Mouse (Mus musculus) liver, postnatal 0 days (tissue): ENCODE data around the gene Bank1. TPM values are rescaled to one million over a fixed set of nuclear protein-coding genes. Genes with fewer than 3 reads are reported as not detected.

Experiments used
- ATAC-seq: fragments of 200-750 bp; cut with Nextera tagmentation; 2 replicates; pipeline ENCODE4 v1.8.0; 2017; ENCODE audit warnings: mild to moderate bottlenecking, moderate library complexity
- DNase-seq: peaks from one replicate; pipeline ENCODE4 v3.0.0-alpha.2; 2016
- H3K27ac ChIP-seq: fragments of 300-500 bp; sonication (generic); 2 replicates; pipeline ENCODE4 v1.5.1; 2014; ENCODE audit warnings: antibody characterized with exemption, moderate library complexity, mild to moderate bottlenecking, low read depth
- H3K27me3 ChIP-seq: fragments of 300-500 bp; sonication (generic); 2 replicates; pipeline ENCODE4 v1.6.1; 2014; ENCODE audit warnings: low read length, control low read depth, mixed read lengths; ENCODE audit not compliant: insufficient read depth
- H3K36me3 ChIP-seq: fragments of 300-500 bp; sonication (generic); replicated peaks from 2 replicates; pipeline ENCODE4 v1.6.1; 2014; ENCODE audit warnings: mild to moderate bottlenecking, control low read depth, low read length, moderate library complexity, mixed read lengths; ENCODE audit not compliant: insufficient read depth
- H3K4me1 ChIP-seq: fragments of 300-500 bp; sonication (generic); 2 replicates; pipeline ENCODE4 v1.6.1; 2014; ENCODE audit warnings: antibody characterized with exemption, mild to moderate bottlenecking, control low read depth; ENCODE audit not compliant: insufficient read depth
- H3K4me2 ChIP-seq: fragments of 300-500 bp; sonication (generic); 2 replicates; pipeline ENCODE4 v1.6.1; 2014; ENCODE audit warnings: low read depth, mild to moderate bottlenecking, low read length, moderate library complexity, mixed read lengths
- H3K4me3 ChIP-seq: fragments of 300-500 bp; sonication (generic); 2 replicates; pipeline ENCODE4 v1.5.1; 2014; ENCODE audit warnings: low read depth, low read length
- H3K9ac ChIP-seq: fragments of 300-500 bp; sonication (generic); replicated peaks from 2 replicates; pipeline ENCODE4 v1.6.1; 2014; ENCODE audit warnings: mild to moderate bottlenecking, moderate library complexity
- H3K9me3 ChIP-seq: fragments of 300-500 bp; sonication (generic); 2 replicates; pipeline ENCODE4 v1.6.1; 2016; ENCODE audit warnings: mild to moderate bottlenecking, control low read depth, low read length, mixed read lengths
- CTCF ChIP-seq: sonication (generic); IDR thresholded peaks from 2 replicates; pipeline ENCODE4 v1.5.1; 2016; ENCODE audit warnings: antibody characterized with exemption, low read depth
- EP300 ChIP-seq: IDR thresholded peaks from 2 replicates; pipeline ENCODE4 v1.6.1; 2016; ENCODE audit warnings: antibody characterized with exemption, low read depth, mild to moderate bottlenecking
- WGBS: fragments of 180-500 bp; shearing (Covaris S2); extraction: QIAGEN DNeasy Blood & Tissue Kit; methylation state at CpG from one replicate; pipeline ENCODE4 v1.1.7; 2014; ENCODE audit not compliant: insufficient replicate concordance; 5-methylcytosine and 5-hydroxymethylcytosine counted together
- polyA plus RNA-seq: library from polyadenylated mRNA; unstranded; fragments of >200 nt; fragmentation: Nextera tagmentation; extraction: Ambion mirVana; gene quantifications from 2 replicates; pipeline ENCODE4 v1.2.1, GENCODE M21; 2015

Gene Bank1
- polyA plus RNA-seq, result 3.0 and 3.4 TPM in 2 replicates

GRCm38 (mm10) chr3:136325783-136326182 is at the start of gene Bank1:
Bank1 (minus strand) TSS chr3:136326066.
- Histone ChIP-seq H3K4me3 (peak within 1 kb of the TSS; percentile 9), H3K36me3 (no peaks in the 10 kb centered on the region), H3K9me3 (no peaks in the 10 kb centered on the region), H3K9ac (no peak within 1 kb of the TSS), H3K27ac (peak within 1 kb of the TSS; percentile 44; the same call in 1 of the 2 replicates), H3K4me2 (peak within 1 kb of the TSS; percentile 44; the same call in 1 of the 2 replicates), H3K27me3 (no peaks in the 10 kb centered on the region), H3K4me1 (no peaks in the 10 kb centered on the region)
- WGBS, result 33% methylated on average over 5 of the region's 5 CpGs
- ATAC-seq (peak; percentile 64), DNase-seq (peak; percentile 68)
- TF ChIP-seq EP300 (no peak), CTCF (no peak)

- Histone ChIP-seq H3K9ac (no peak overlapping the region), H3K27ac (no peak overlapping the region), H3K4me2 (no peak overlapping the region), H3K36me3 (no peaks in the 10 kb centered on the region), H3K27me3 (no peaks in the 10 kb centered on the region), H3K9me3 (no peaks in the 10 kb centered on the region), H3K4me1 (no peaks in the 10 kb centered on the region), H3K4me3 (no peak overlapping the region)
- ATAC-seq (no peak), DNase-seq (no peak)
- 76% methylated on average over 11 of the region's 11 CpGs for WGBS
- TF ChIP-seq CTCF, result no peak
- no peak for TF ChIP-seq EP300
Observed at GRCm38 (mm10) chr3:136369916-136370315, 44.0 kb upstream of the Bank1 start.

GRCm38 (mm10) chr3:136369466-136369865 is 43.6 kb upstream of the Bank1 start:
- H3K9me3 ChIP-seq, result no peaks in the 10 kb centered on the region
- H3K27me3 ChIP-seq, result no peaks in the 10 kb centered on the region
- no peaks in the 10 kb centered on the region for H3K36me3 ChIP-seq
- DNase-seq, result no peak
- no peak overlapping the region for H3K4me3 ChIP-seq
- no peak for TF ChIP-seq EP300
- TF ChIP-seq CTCF, result no peak
- no peaks in the 10 kb centered on the region for H3K4me1 ChIP-seq
- H3K4me2 ChIP-seq, result no peak overlapping the region
- no peak overlapping the region for H3K27ac ChIP-seq
- H3K9ac ChIP-seq, result no peak overlapping the region
- no peak for ATAC-seq
- WGBS, result 80% methylated on average over 9 of the region's 9 CpGs

GRCm38 (mm10) chr3:136368505-136368999 is 42.7 kb upstream of the Bank1 start:
- Histone ChIP-seq H3K4me3 (no peak overlapping the region), H3K36me3 (no peaks in the 10 kb centered on the region), H3K27me3 (no peaks in the 10 kb centered on the region), H3K27ac (no peak overlapping the region), H3K4me2 (no peak overlapping the region), H3K4me1 (no peaks in the 10 kb centered on the region), H3K9ac (no peak overlapping the region), H3K9me3 (no peaks in the 10 kb centered on the region)
- DNase-seq (no peak), ATAC-seq (no peak)
- WGBS, result 63% methylated on average over 4 of the region's 4 CpGs
- TF ChIP-seq CTCF (no peak), EP300 (no peak)

GRCm38 (mm10) chr3:136349690-136350089 is 23.8 kb upstream of the Bank1 start:
- no peak overlapping the region for H3K4me3 ChIP-seq
- no peaks in the 10 kb centered on the region for H3K27me3 ChIP-seq
- no peaks in the 10 kb centered on the region for H3K4me1 ChIP-seq
- no peak overlapping the region for H3K27ac ChIP-seq
- H3K4me2 ChIP-seq, result no peak overlapping the region
- TF ChIP-seq EP300 (no peak), CTCF (no peak)
- H3K9ac ChIP-seq, result no peak overlapping the region
- WGBS, result 73% methylated on average over 7 of the region's 7 CpGs
- no peaks in the 10 kb centered on the region for H3K9me3 ChIP-seq
- H3K36me3 ChIP-seq, result no peaks in the 10 kb centered on the region
- no peak for ATAC-seq
- DNase-seq, result no peak

GRCm38 (mm10) chr3:136348611-136349010 is 22.7 kb upstream of the Bank1 start:
- Histone ChIP-seq H3K4me3 (no peak overlapping the region), H3K9ac (no peak overlapping the region), H3K9me3 (no peaks in the 10 kb centered on the region), H3K27ac (no peak overlapping the region), H3K4me2 (no peak overlapping the region), H3K4me1 (no peaks in the 10 kb centered on the region), H3K36me3 (no peaks in the 10 kb centered on the region), H3K27me3 (no peaks in the 10 kb centered on the region)
- no peak for DNase-seq
- TF ChIP-seq CTCF (no peak), EP300 (no peak)
- 61% methylated on average over 1 of the region's 1 CpGs for WGBS
- no peak for ATAC-seq
